Comparison of ENCODE assay signal across 23 mouse cellular contexts in genomic region chr11:64998439-64998838, GRCm38 (mm10). TPM values are rescaled to one million over a fixed set of nuclear protein-coding genes. Genes with fewer than 3 reads are reported as not detected.
DNase-seq lines count a peak whose midpoint lies in the region; ATAC-seq and TF ChIP-seq lines count a peak whose summit lies in the region.
"Had no signal": no experiment of that assay in that cellular context is flagged by ENCODE, and none has a peak within 500 bp of the region (broad histone marks: within the 10 kb centered on the region; RNA-seq: fewer than 3 reads in every experiment).

No protein-coding gene starts in this region.

- no peak for ATAC-seq in forebrain, embryonic 15.5 days (replicated peaks)
- ATAC-seq in granulocyte monocyte progenitor cell, adult 5-6 weeks (replicated peaks; ENCODE audit: poor library complexity, severe bottlenecking): no peak
- ATAC-seq: activated CD4-positive, CD25-positive, alpha-beta regulatory T cell, adult 4 months; forebrain, embryonic 14.5 days; intestine, embryonic 16.5 days; liver, postnatal 0 days had no signal

- WGBS in kidney, adult 2 months: 68% methylated on average over 3 of the region's 3 CpGs
- 92% methylated on average over 3 of the region's 3 CpGs for WGBS in forebrain, embryonic 15.5 days

- DNase-seq in gastrocnemius, adult 2 months: peak; percentile 65
- no peak for DNase-seq in gastrocnemius, postnatal 25 days
- peak; percentile 80 for DNase-seq in kidney, adult 2 months
- DNase-seq in kidney, postnatal 4 days: no peak
- peak; percentile 71 for DNase-seq in kidney, adult 9 months
- no peak for DNase-seq in spleen, adult 18-20 months
- DNase-seq: adrenal gland, postnatal 10 days; liver, postnatal 0 days; lung, postnatal 10 days; thymus, adult 18-20 months; thymus, postnatal 4 days had no signal

- H3K4me2 ChIP-seq in forebrain, embryonic 15.5 days (replicated peaks): no peak overlapping the region
- H3K4me2 ChIP-seq: embryonic facial prominence, embryonic 13.5 days; heart, embryonic 15.5 days; hindbrain, embryonic 15.5 days; midbrain, embryonic 12.5 days; neural tube, embryonic 12.5 days had no signal

- no peaks in the 10 kb centered on the region; the same call in 1 of the 2 replicates for H3K36me3 ChIP-seq in kidney, adult 2 months (ENCODE audit: control insufficient read depth, insufficient read depth, low read length)
- peaks cover 84% of the 10 kb centered on the region for H3K36me3 ChIP-seq in forebrain, embryonic 15.5 days

- H3K27me3 ChIP-seq in kidney, adult 2 months (replicated peaks; ENCODE audit: control insufficient read depth, insufficient read depth, low read length): no peaks in the 10 kb centered on the region
- no peaks in the 10 kb centered on the region for H3K27me3 ChIP-seq in forebrain, embryonic 15.5 days
- H3K27me3 ChIP-seq: embryonic facial prominence, embryonic 13.5 days; heart, embryonic 15.5 days; hindbrain, embryonic 15.5 days; midbrain, embryonic 12.5 days; neural tube, embryonic 12.5 days had no signal

- H3K27ac ChIP-seq in gastrocnemius, adult 2 months: no peak overlapping the region
- H3K27ac ChIP-seq in kidney, adult 2 months (ENCODE audit: insufficient read depth, low read depth, low read length): no peak overlapping the region
- no peak overlapping the region for H3K27ac ChIP-seq in forebrain, embryonic 15.5 days (replicated peaks)
- H3K27ac ChIP-seq: embryonic facial prominence, embryonic 13.5 days; heart, embryonic 15.5 days; hindbrain, embryonic 15.5 days; limb, embryonic 10.5 days; midbrain, embryonic 12.5 days; neural tube, embryonic 12.5 days had no signal

- intact Hi-C loops in gastrocnemius, adult 2 months (cut with DNase I): no loop called here

- no peaks in the 10 kb centered on the region for H3K4me1 ChIP-seq in kidney, adult 2 months (ENCODE audit: control insufficient read depth, insufficient read depth, low read length)
- no peaks in the 10 kb centered on the region for H3K4me1 ChIP-seq in forebrain, embryonic 15.5 days
- H3K4me1 ChIP-seq: embryonic facial prominence, embryonic 13.5 days; heart, embryonic 15.5 days; hindbrain, embryonic 15.5 days; limb, embryonic 10.5 days; midbrain, embryonic 12.5 days; neural tube, embryonic 12.5 days had no signal

- no peak overlapping the region for H3K9ac ChIP-seq in forebrain, embryonic 15.5 days (replicated peaks)
- H3K9ac ChIP-seq: embryonic facial prominence, embryonic 13.5 days; heart, embryonic 15.5 days; hindbrain, embryonic 15.5 days; liver, postnatal 0 days; midbrain, embryonic 12.5 days; neural tube, embryonic 12.5 days had no signal

- TF ChIP-seq POLR2A in kidney, adult 2 months (IDR thresholded peaks at IDR 0.05; ENCODE audit: low read depth, low read length): no peak

- TF ChIP-seq CTCF in gastrocnemius, adult 2 months (IDR thresholded peaks at IDR 0.05): no peak
- no peak for TF ChIP-seq CTCF in kidney, adult 2 months (conservative IDR thresholded peaks at IDR 0.05; ENCODE audit: insufficient read depth, insufficient read length, low read depth, low read length)

- no peak overlapping the region for H3K4me3 ChIP-seq in gastrocnemius, adult 2 months
- H3K4me3 ChIP-seq in kidney, adult 2 months (ENCODE audit: insufficient read depth, low read depth, low read length): no peak overlapping the region
- H3K4me3 ChIP-seq in forebrain, embryonic 15.5 days: no peak overlapping the region
- H3K4me3 ChIP-seq: embryonic facial prominence, embryonic 13.5 days; heart, embryonic 15.5 days; hindbrain, embryonic 15.5 days; limb, embryonic 10.5 days; midbrain, embryonic 12.5 days; neural tube, embryonic 12.5 days had no signal

- no peaks in the 10 kb centered on the region for H3K9me3 ChIP-seq in forebrain, embryonic 15.5 days
- H3K9me3 ChIP-seq: embryonic facial prominence, embryonic 13.5 days; G1E; heart, embryonic 15.5 days; hindbrain, embryonic 15.5 days; limb, embryonic 10.5 days; midbrain, embryonic 12.5 days; neural tube, embryonic 12.5 days had no signal

RNA-seq across cellular contexts. Expression of gene Elac2, which starts 19.6 kb away (rescaled TPM):
- total RNA-seq in gastrocnemius, adult 2 months (2021): 10 to 100 TPM; 19.7 to 19.8 TPM
- 10 to 100 TPM; 18.3 to 18.6 TPM for total RNA-seq in gastrocnemius, postnatal 25 days (2021)
- 16.5 and 20.9 TPM in 2 replicates for polyA plus RNA-seq in kidney, adult 2 months (2012; rRNA removed)
- 33.1 and 35.8 TPM in 2 replicates for polyA plus RNA-seq in forebrain, embryonic 15.5 days (2015; fragmentation: Nextera tagmentation; extraction: Ambion mirVana)
- 23.8 and 29.5 TPM in 2 replicates for total RNA-seq in granulocyte monocyte progenitor cell, adult 5-6 weeks (2014; fragmentation: Nextera tagmentation)
- 33.3 and 38.0 TPM in 2 replicates for total RNA-seq in granulocyte monocyte progenitor cell, adult 5-6 weeks (2017)

Comparison
In these comparisons a context has a peak if more than half of its experiments do, and no peak if none do; other contexts are left out.
1. DNase-seq: peak in gastrocnemius, adult 2 months (single experiment), kidney, adult 2 months (single experiment) and kidney, adult 9 months (single experiment); none in gastrocnemius, postnatal 25 days (single experiment), kidney, postnatal 4 days (0 of 2) and spleen, adult 18-20 months (0 of 2).